Mouse (Mus musculus): ENCODE data around the gene Gpc6. TPM values are rescaled to one million over a fixed set of nuclear protein-coding genes. Genes with fewer than 3 reads are reported as not detected.

Gene Gpc6
- total and polyA plus RNA-seq, 3 experiments = not detected

DNA sequence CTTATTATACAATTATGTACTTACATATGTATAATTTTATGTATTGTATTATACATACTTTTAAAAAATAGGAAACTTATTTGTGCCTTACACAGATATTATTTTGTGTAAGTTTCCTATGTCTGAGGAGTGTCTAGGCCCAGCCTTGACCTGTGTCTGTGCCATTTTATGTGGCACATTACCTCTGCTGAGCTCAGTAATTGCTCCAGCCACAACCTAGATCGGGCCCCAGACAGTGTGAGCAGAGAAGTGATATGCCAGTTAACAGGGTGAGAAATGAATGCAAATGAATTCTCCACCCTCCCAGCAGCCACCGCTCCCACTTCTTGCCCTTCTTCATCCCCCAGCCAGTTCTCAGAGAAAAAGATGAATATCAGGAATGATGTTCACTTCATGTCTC is 848.3 kb downstream of the Gpc6 start:
- DNase-seq (ENCODE audit: low read depth, low spot score) = no peak
- H3K36me3 ChIP-seq (ENCODE audit: control insufficient read depth in 1 of 2, insufficient read depth in 2 of 2, low read length in 2 of 2) = no peaks in the 10 kb centered on the region
- H3K4me3 ChIP-seq (ENCODE audit: control insufficient read depth in 1 of 2, insufficient read depth in 1 of 2, low read depth in 2 of 2, low read length in 2 of 2) = no peak overlapping the region
- H3K79me2 ChIP-seq (ENCODE audit: control insufficient read depth, insufficient read depth, low read length, poor library complexity) = no peaks in the 10 kb centered on the region
- H3K27me3 ChIP-seq (ENCODE audit: control insufficient read depth in 1 of 2, insufficient read depth in 2 of 2, low read length in 2 of 2) = no peaks in the 10 kb centered on the region
- H3K9me3 ChIP-seq (replicated peaks; ENCODE audit: insufficient read depth, low read length) = no peaks in the 10 kb centered on the region
- no peak overlapping the region for H3K9ac ChIP-seq (ENCODE audit: control insufficient read depth, low read depth, low read length, poor library complexity, severe bottlenecking)
- no peak overlapping the region for H3K27ac ChIP-seq (ENCODE audit: control insufficient read depth, low read depth, low read length)
- no peaks in the 10 kb centered on the region for H3K4me1 ChIP-seq (ENCODE audit: control insufficient read depth in 1 of 2, insufficient read depth in 2 of 2, low read length in 2 of 2)
- TF ChIP-seq MAX (IDR thresholded peaks at IDR 0.05; ENCODE audit: low read length) = no peak
- no peak for TF ChIP-seq MEF2A (IDR thresholded peaks at IDR 0.05; ENCODE audit: extremely low read depth, insufficient replicate concordance, low read depth, low read length, poor library complexity, severe bottlenecking)
- no peak for TF ChIP-seq TBP (IDR thresholded peaks at IDR 0.05; ENCODE audit: low read depth, low read length)
- no peak for TF ChIP-seq ZNF384 (IDR thresholded peaks at IDR 0.05; ENCODE audit: low read depth, low read length)
- no peak for TF ChIP-seq ZC3H11A (IDR thresholded peaks at IDR 0.05; ENCODE audit: low read depth, low read length)
- no peak for TF ChIP-seq RAD21 (IDR thresholded peaks at IDR 0.05; ENCODE audit: low read depth, low read length)
- no peak for TF ChIP-seq USF1 (IDR thresholded peaks at IDR 0.05; ENCODE audit: low read depth, low read length)
- no peak for TF ChIP-seq CHD2 (IDR thresholded peaks at IDR 0.05; ENCODE audit: low read length)
- TF ChIP-seq ZKSCAN1 (IDR thresholded peaks at IDR 0.05; ENCODE audit: low read depth, low read length) = no peak
- no peak for TF ChIP-seq MXI1 (IDR thresholded peaks at IDR 0.05; ENCODE audit: low read depth, low read length)
- TF ChIP-seq NELFE (IDR thresholded peaks at IDR 0.05; ENCODE audit: low read depth, low read length) = no peak
- TF ChIP-seq POLR2AphosphoS5 (IDR thresholded peaks at IDR 0.05; ENCODE audit: borderline replicate concordance, low read depth, low read length) = no peak
- no peak for TF ChIP-seq BHLHE40 (IDR thresholded peaks at IDR 0.05; ENCODE audit: borderline replicate concordance, low read depth, low read length)
- TF ChIP-seq KAT2A (conservative IDR thresholded peaks at IDR 0.05; ENCODE audit: low read depth, low read length) = no peak
- TF ChIP-seq USF2 (IDR thresholded peaks at IDR 0.05; ENCODE audit: borderline replicate concordance in 1 of 2, insufficient read depth in 1 of 2, low read depth in 1 of 2, low read length in 2 of 2) = no peak
- no peak for TF ChIP-seq GATA1 (IDR thresholded peaks at IDR 0.05; ENCODE audit: low read depth, low read length)

DNA sequence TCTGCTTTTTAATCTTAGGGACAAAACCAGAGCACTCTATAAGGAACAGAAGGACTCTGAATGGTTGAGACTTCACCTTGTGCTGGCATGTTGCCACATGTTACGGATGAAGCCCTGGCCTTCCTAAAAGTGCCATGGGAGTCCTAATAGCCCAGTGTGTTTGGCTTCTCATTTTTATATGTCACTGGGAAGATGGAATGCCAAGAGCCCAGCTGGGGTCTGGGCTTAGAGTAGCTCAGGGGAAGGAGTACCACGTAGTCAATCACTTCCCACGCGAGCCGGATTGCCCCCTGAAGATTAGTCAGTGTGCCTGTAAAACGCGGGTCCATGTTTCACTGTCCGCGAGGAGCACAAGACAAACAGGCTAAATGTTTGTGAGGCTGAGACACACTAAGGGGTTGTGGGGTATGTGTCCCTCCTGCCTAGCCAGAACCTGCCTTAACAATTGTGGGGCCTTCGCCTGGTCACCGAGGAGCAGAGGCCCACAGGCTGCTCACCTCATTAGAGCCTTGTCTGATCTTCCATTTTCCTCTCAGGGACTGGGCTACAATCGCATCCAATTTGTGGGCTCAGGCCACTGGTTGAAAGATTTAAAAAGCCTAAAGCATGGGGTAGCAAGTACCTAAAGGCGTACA is 852.9 kb downstream of the Gpc6 start:
- no peak for TF ChIP-seq CTCF (IDR thresholded peaks at IDR 0.05 in 2 of 3, conservative IDR thresholded peaks at IDR 0.05 in 1 of 3; ENCODE audit: control insufficient read depth in 1 of 3, insufficient read depth in 1 of 3, low read depth in 2 of 3, low read length in 3 of 3, poor library complexity in 1 of 3, severe bottlenecking in 1 of 3)
- TF ChIP-seq CHD1 (IDR thresholded peaks at IDR 0.05; ENCODE audit: low read depth, low read length) = no peak
- no peak for TF ChIP-seq NELFE (IDR thresholded peaks at IDR 0.05; ENCODE audit: low read depth, low read length)
- TF ChIP-seq MEF2A (IDR thresholded peaks at IDR 0.05; ENCODE audit: extremely low read depth, insufficient replicate concordance, low read depth, low read length, poor library complexity, severe bottlenecking) = no peak
- Histone ChIP-seq H3K27me3 (ENCODE audit: control insufficient read depth in 1 of 2, insufficient read depth in 2 of 2, low read length in 2 of 2) (no peaks in the 10 kb centered on the region), H3K9me3 (replicated peaks; ENCODE audit: insufficient read depth, low read length) (no peaks in the 10 kb centered on the region), H3K9ac (ENCODE audit: control insufficient read depth, low read depth, low read length, poor library complexity, severe bottlenecking) (no peak overlapping the region), H3K36me3 (ENCODE audit: control insufficient read depth in 1 of 2, insufficient read depth in 2 of 2, low read length in 2 of 2) (no peaks in the 10 kb centered on the region), H3K4me3 (ENCODE audit: control insufficient read depth in 1 of 2, insufficient read depth in 1 of 2, low read depth in 2 of 2, low read length in 2 of 2) (no peak overlapping the region), H3K4me1 (ENCODE audit: control insufficient read depth in 1 of 2, insufficient read depth in 2 of 2, low read length in 2 of 2) (no peaks in the 10 kb centered on the region), H3K27ac (ENCODE audit: control insufficient read depth, low read depth, low read length) (no peak overlapping the region), H3K79me2 (ENCODE audit: control insufficient read depth, insufficient read depth, low read length, poor library complexity) (no peaks in the 10 kb centered on the region)
- no peak for DNase-seq (ENCODE audit: low read depth, low spot score)
